Mouse (Mus musculus) kidney, embryonic 15.5 days (tissue): ENCODE measurements at regions not wholly inside any gene's neighbourhood (a gene's known extent, or its start where the extent isn't known, plus 50 kb on each side); places are given as distances from the start of the nearest gene placed in this dataset.
A peak's percentile ranks its signal among the peaks of the same experiment; 100 is the strongest.

Source experiments
- ATAC-seq: fragments of 200-750 bp; cut with Nextera tagmentation; replicated peaks from 2 replicates; pipeline ENCODE4 v1.8.0; 2017; ENCODE audit warnings: moderate TSS enrichment; ENCODE audit not compliant: low FRiP score
- H3K27ac ChIP-seq: fragments of 300-500 bp; sonication (generic); 2 replicates; pipeline ENCODE4 v1.5.1; 2015; ENCODE audit warnings: mild to moderate bottlenecking, inconsistent platforms
- H3K27me3 ChIP-seq: fragments of 300-500 bp; sonication (generic); 2 replicates; pipeline ENCODE4 v1.6.1; 2015; ENCODE audit warnings: inconsistent platforms
- H3K36me3 ChIP-seq: fragments of 300-500 bp; sonication (generic); 2 replicates; pipeline ENCODE4 v1.6.1; 2015; ENCODE audit warnings: inconsistent platforms
- H3K4me1 ChIP-seq: fragments of 300-500 bp; sonication (generic); 2 replicates; pipeline ENCODE4 v1.6.1; 2015; ENCODE audit warnings: inconsistent platforms
- H3K4me2 ChIP-seq: fragments of 300-500 bp; sonication (generic); 2 replicates; pipeline ENCODE4 v1.6.1; 2015; ENCODE audit warnings: moderate library complexity, mild to moderate bottlenecking, inconsistent platforms
- H3K4me3 ChIP-seq: fragments of 300-500 bp; sonication (generic); replicated peaks from 2 replicates; pipeline ENCODE4 v1.5.1; 2015; ENCODE audit warnings: mild to moderate bottlenecking, inconsistent platforms
- H3K9ac ChIP-seq: fragments of 300-500 bp; sonication (generic); 2 replicates; pipeline ENCODE4 v1.6.1; 2015; ENCODE audit warnings: mild to moderate bottlenecking, inconsistent platforms
- H3K9me3 ChIP-seq: fragments of 300-500 bp; sonication (generic); replicated peaks from 2 replicates; pipeline ENCODE4 v1.6.1; 2016; ENCODE audit warnings: inconsistent platforms
- WGBS: fragments of 180-500 bp; shearing (Covaris S2); methylation state at CpG from one replicate; pipeline ENCODE4 v1.1.7; 2015; ENCODE audit warnings: mixed read lengths; 5-methylcytosine and 5-hydroxymethylcytosine counted together

- no peaks in the 10 kb centered on the region for H3K36me3 ChIP-seq
- no peak overlapping the region for H3K4me2 ChIP-seq
- H3K9me3 ChIP-seq, result no peaks in the 10 kb centered on the region
- ATAC-seq, result no peak
- 83% methylated on average over 2 of the region's 2 CpGs for WGBS
- H3K4me3 ChIP-seq, result no peak overlapping the region
- H3K4me1 ChIP-seq, result no peaks in the 10 kb centered on the region
- no peak overlapping the region for H3K9ac ChIP-seq
- H3K27ac ChIP-seq, result no peak overlapping the region
- H3K27me3 ChIP-seq, result no peaks in the 10 kb centered on the region
Observed at GRCm38 (mm10) chr12:6046110-6046509, 670.6 kb upstream of the Klhl29 start.

DNA sequence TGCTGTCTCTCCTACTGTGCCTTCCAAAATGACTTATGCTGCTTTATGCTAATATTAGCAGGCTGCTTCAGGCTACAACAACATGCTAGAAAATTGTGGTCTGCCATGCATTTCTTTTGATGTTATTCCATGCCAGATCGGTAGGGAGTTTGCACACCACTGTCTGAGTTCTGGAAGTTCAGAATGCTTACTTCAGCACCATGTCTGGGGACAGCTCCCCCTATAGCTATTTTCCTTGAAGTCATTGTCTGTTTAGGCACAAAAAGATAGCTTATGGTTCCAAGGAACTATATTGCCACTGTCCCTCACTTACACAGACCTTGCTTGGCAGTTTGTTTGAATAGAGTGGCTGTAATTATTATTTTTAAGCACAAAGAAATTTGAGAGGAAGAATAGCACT is 666.8 kb upstream of the Klhl29 start:
- Histone ChIP-seq H3K27me3 (no peaks in the 10 kb centered on the region), H3K36me3 (no peaks in the 10 kb centered on the region), H3K4me3 (no peak overlapping the region), H3K9ac (no peak overlapping the region), H3K27ac (no peak overlapping the region), H3K9me3 (no peaks in the 10 kb centered on the region), H3K4me2 (no peak overlapping the region), H3K4me1 (no peaks in the 10 kb centered on the region)
- 31% methylated on average over 1 of the region's 1 CpGs for WGBS
- ATAC-seq, result no peak

DNA sequence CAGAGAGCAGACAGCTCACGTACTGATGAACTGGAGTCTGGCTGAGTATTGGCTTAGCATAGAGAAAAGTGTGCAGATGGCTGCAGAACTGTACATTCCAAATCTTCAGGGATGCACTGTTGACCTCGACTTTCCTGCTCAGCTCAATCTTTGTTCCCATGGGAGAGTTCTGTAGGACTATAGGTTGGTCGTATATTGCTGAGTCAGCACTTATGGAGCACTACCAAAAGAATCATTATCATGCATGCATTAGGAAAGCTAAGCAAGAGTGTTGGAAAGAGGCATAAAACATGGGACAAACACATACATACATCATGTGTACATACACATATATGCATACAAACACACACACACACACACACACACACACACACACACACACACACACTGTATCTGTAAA is 648.6 kb upstream of the Klhl29 start:
- Histone ChIP-seq H3K4me2 (no peak overlapping the region), H3K9me3 (no peaks in the 10 kb centered on the region), H3K36me3 (no peaks in the 10 kb centered on the region), H3K9ac (no peak overlapping the region), H3K27me3 (no peaks in the 10 kb centered on the region), H3K27ac (no peak overlapping the region), H3K4me3 (no peak overlapping the region), H3K4me1 (no peaks in the 10 kb centered on the region)
- ATAC-seq, result no peak
- WGBS, result 75% methylated on average over 3 of the region's 3 CpGs

- H3K27ac ChIP-seq, result no peak overlapping the region
- no peak overlapping the region for H3K9ac ChIP-seq
- H3K27me3 ChIP-seq, result no peaks in the 10 kb centered on the region
- ATAC-seq, result no peak
- H3K4me3 ChIP-seq, result no peak overlapping the region
- H3K36me3 ChIP-seq, result no peaks in the 10 kb centered on the region
- no peak overlapping the region for H3K4me2 ChIP-seq
- no peaks in the 10 kb centered on the region for H3K9me3 ChIP-seq
- 71% methylated on average over 2 of the region's 2 CpGs for WGBS
- no peaks in the 10 kb centered on the region for H3K4me1 ChIP-seq
Observed at GRCm38 (mm10) chr12:6022490-6022889, 647.0 kb upstream of the Klhl29 start.

GRCm38 (mm10) chr12:6000961-6001360 is 625.5 kb upstream of the Klhl29 start:
- no peak overlapping the region for H3K27ac ChIP-seq
- WGBS, result 79% methylated on average over 3 of the region's 3 CpGs
- no peaks in the 10 kb centered on the region for H3K36me3 ChIP-seq
- H3K27me3 ChIP-seq, result no peaks in the 10 kb centered on the region
- no peak for ATAC-seq
- H3K4me1 ChIP-seq, result no peaks in the 10 kb centered on the region
- no peak overlapping the region for H3K9ac ChIP-seq
- H3K4me3 ChIP-seq, result no peak overlapping the region
- no peak overlapping the region for H3K4me2 ChIP-seq
- H3K9me3 ChIP-seq, result no peaks in the 10 kb centered on the region

- Histone ChIP-seq H3K36me3 (no peaks in the 10 kb centered on the region), H3K4me3 (no peak overlapping the region), H3K4me1 (no peaks in the 10 kb centered on the region), H3K4me2 (no peak overlapping the region), H3K9me3 (no peaks in the 10 kb centered on the region), H3K27ac (no peak overlapping the region), H3K9ac (no peak overlapping the region), H3K27me3 (no peaks in the 10 kb centered on the region)
- 87% methylated on average over 5 of the region's 5 CpGs for WGBS
- no peak for ATAC-seq
Observed at GRCm38 (mm10) chr12:5997366-5997765, 621.9 kb upstream of the Klhl29 start.

- ATAC-seq, result no peak
- no peak overlapping the region for H3K27ac ChIP-seq
- H3K4me3 ChIP-seq, result no peak overlapping the region
- no peak overlapping the region for H3K9ac ChIP-seq
- no peaks in the 10 kb centered on the region for H3K4me1 ChIP-seq
- no peak overlapping the region for H3K4me2 ChIP-seq
- WGBS, result 75% methylated on average over 6 of the region's 6 CpGs
- H3K36me3 ChIP-seq, result no peaks in the 10 kb centered on the region
- H3K27me3 ChIP-seq, result no peaks in the 10 kb centered on the region
- H3K9me3 ChIP-seq, result no peaks in the 10 kb centered on the region
Observed at GRCm38 (mm10) chr12:5996672-5997071, 621.2 kb upstream of the Klhl29 start.

- WGBS, result 36% methylated on average over 13 of the region's 13 CpGs
- Histone ChIP-seq H3K9me3 (no peaks in the 10 kb centered on the region), H3K4me3 (no peak overlapping the region), H3K27ac (no peak overlapping the region), H3K4me2 (0 out of 2 replicates have a peak overlapping the region, but pooled peaks have one; percentile 9), H3K9ac (no peak overlapping the region), H3K4me1 (no peaks in the 10 kb centered on the region), H3K36me3 (no peaks in the 10 kb centered on the region), H3K27me3 (no peaks in the 10 kb centered on the region)
- ATAC-seq, result no peak
Observed at GRCm38 (mm10) chr12:5983937-5984610, 608.6 kb upstream of the Klhl29 start.

DNA sequence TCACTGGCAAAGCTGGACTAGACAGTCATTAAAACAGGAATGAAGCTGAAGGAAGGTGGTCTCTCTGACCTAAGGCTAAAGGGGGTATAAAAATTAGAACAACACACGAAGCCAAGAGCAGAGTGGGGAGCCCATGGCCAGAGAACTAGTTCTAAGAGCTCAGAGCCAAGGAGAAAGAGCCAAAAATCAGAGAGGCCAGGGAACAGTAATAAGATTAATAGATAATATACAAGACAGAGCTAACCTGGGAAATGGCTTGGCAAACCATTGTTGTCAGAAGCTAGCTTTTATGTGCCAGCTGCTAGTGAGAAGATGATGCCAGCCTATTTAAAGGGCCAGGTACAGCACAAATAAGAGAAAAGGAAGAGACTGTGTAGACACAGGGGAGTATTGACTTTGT is 606.6 kb upstream of the Klhl29 start:
- Histone ChIP-seq H3K4me3 (no peak overlapping the region), H3K4me2 (no peak overlapping the region), H3K27ac (no peak overlapping the region), H3K9ac (no peak overlapping the region), H3K9me3 (no peaks in the 10 kb centered on the region), H3K36me3 (no peaks in the 10 kb centered on the region), H3K4me1 (no peaks in the 10 kb centered on the region), H3K27me3 (no peaks in the 10 kb centered on the region)
- ATAC-seq, result no peak
- WGBS, result 44% methylated on average over 1 of the region's 1 CpGs

DNA sequence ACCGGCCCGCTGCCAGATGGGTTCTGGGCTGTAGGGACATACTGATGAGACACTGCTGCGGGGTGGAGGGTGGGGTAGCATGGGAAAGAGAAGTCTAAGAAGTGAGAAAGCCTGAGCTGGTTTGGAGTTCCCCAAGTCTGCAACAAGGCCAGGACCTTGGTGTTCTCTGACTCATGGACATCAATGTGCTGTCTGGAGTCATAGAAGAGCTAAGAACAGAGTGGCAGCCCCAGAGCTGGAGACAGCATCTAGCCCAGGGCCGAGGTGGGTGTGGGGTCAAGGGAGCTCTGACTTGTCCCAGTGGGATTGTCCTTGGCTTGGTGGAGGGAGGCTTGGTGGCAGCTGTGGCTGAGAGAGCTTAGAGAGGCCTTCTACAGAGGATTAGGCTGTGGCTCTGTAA is 600.4 kb upstream of the Klhl29 start:
- Histone ChIP-seq H3K27me3 (no peaks in the 10 kb centered on the region), H3K4me3 (no peak overlapping the region), H3K4me2 (no peak overlapping the region), H3K36me3 (no peaks in the 10 kb centered on the region), H3K9ac (no peak overlapping the region), H3K9me3 (no peaks in the 10 kb centered on the region), H3K27ac (no peak overlapping the region), H3K4me1 (no peaks in the 10 kb centered on the region)
- WGBS, result 90% methylated on average over 4 of the region's 4 CpGs
- no peak for ATAC-seq

DNA sequence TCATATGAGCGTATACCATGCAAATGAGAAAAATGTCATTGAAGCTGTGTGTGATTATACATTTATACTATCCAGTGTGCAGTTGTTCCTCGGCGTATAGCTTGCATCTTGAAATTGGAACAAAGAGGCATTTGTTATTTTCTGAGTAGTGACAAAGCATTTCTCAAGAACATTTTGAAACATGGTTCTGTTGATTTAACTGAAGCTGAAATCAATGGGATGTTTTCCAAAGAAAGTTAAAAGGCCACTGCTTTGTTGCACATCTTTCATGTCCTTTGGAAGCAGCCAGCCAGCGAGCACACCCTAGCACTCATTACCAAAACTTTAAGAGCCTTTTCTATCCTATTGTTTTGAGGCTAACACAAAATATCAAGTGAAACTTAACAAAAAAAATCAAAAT is 594.1 kb upstream of the Klhl29 start:
- no peak overlapping the region for H3K27ac ChIP-seq
- H3K4me3 ChIP-seq, result no peak overlapping the region
- no peaks in the 10 kb centered on the region for H3K9me3 ChIP-seq
- H3K27me3 ChIP-seq, result no peaks in the 10 kb centered on the region
- no peaks in the 10 kb centered on the region for H3K4me1 ChIP-seq
- no peak for ATAC-seq
- WGBS, result 90% methylated on average over 4 of the region's 4 CpGs
- no peaks in the 10 kb centered on the region for H3K36me3 ChIP-seq
- no peak overlapping the region for H3K9ac ChIP-seq
- H3K4me2 ChIP-seq, result no peak overlapping the region

GRCm38 (mm10) chr12:5956141-5956540 is 580.7 kb upstream of the Klhl29 start:
- no peak overlapping the region for H3K9ac ChIP-seq
- H3K9me3 ChIP-seq, result no peaks in the 10 kb centered on the region
- no peak overlapping the region for H3K4me3 ChIP-seq
- no peak overlapping the region for H3K4me2 ChIP-seq
- 0 out of 2 replicates have a peak, but pooled peaks have one; percentile 15 for ATAC-seq
- 71% methylated on average over 2 of the region's 2 CpGs for WGBS
- H3K36me3 ChIP-seq, result no peaks in the 10 kb centered on the region
- H3K27me3 ChIP-seq, result no peaks in the 10 kb centered on the region
- 0 out of 2 replicates have a peak, but pooled peaks cover 2% of the 10 kb centered on the region for H3K4me1 ChIP-seq
- peak overlapping the region; percentile 60 for H3K27ac ChIP-seq

- H3K4me2 ChIP-seq, result no peak overlapping the region
- WGBS, result 56% methylated on average over 5 of the region's 5 CpGs
- H3K4me1 ChIP-seq, result 0 out of 2 replicates have a peak, but pooled peaks cover 2% of the 10 kb centered on the region
- H3K9ac ChIP-seq, result no peak overlapping the region
- no peaks in the 10 kb centered on the region for H3K27me3 ChIP-seq
- peak; percentile 92 for ATAC-seq
- H3K36me3 ChIP-seq, result no peaks in the 10 kb centered on the region
- no peaks in the 10 kb centered on the region for H3K9me3 ChIP-seq
- H3K4me3 ChIP-seq, result no peak overlapping the region
- H3K27ac ChIP-seq, result peak overlapping the region; percentile 71
Observed at GRCm38 (mm10) chr12:5955564-5955963, 580.1 kb upstream of the Klhl29 start.
